Mouse (Mus musculus): ENCODE measurements around the gene Lamtor1.

Gene Lamtor1

DNA sequence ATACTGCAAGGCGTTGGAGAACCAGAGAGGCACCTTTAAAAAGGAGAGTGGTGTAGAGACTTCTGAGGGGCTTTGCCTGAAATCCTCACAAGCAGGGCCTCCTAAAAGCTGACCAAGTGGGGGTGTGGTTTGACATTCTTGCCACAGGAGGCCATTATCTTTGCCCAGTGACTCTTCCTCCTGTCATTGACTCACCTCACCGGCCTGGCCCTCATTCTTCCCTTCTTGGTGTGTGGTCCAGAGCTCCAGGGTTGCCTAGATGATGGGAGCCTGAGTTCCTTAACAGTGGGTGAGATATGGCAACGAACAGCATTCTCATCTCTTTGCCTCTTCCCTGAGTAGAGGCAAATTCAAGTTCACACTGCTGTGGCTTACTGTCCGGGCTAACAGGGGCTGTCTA lies 50.2 kb downstream of the Lamtor1 start:
- no peak for DNase-seq (ENCODE audit: low spot score in 2 of 2)

DNA sequence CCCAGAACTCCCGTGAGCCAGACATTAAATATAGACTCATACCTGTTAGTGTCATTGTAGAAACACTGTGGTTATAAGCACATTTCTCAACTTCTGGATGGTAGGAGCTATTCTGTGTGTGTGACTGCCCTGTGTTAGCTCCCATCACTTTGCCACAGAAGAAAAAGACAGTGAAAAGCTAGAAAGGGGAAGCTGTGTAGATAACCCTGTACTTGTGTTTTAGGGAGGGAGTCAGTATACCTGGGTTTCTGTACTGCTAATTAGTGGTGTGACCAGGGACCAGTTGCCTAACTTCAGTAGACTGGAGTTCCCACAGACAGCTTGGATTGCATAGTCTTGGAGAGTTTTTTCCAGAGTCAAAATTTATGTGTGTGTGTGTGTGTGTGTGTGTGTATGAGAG lies 50.8 kb downstream of the Lamtor1 start:
- no peak for DNase-seq (ENCODE audit: low spot score in 2 of 2)

DNA sequence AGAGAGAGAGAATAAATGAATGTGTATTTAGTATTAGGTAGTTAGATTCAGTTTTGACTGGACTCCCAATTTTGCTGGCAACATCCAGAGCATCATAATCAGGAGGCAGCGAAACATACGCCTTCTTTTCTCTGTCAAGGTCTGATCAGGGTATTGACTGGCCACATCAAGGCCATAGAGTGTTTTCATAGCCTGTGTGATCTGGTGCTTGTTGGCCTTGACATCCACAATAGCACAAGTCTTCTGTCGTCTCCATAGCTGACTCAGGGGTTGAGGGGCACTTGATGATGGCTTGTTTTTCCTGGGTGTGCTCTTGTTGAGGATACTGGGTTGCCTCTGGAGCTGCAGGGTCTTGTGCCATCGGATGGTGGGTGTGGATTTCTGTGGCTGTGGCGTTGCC lies 51.2 kb downstream of the Lamtor1 start:
- no peak for DNase-seq (ENCODE audit: low spot score in 2 of 2)

GRCm38 (mm10) chr7:101962829-101963228 lies 57.1 kb downstream of the Lamtor1 start:
- DNase-seq (ENCODE audit: low spot score in 2 of 2) = no peak

DNA sequence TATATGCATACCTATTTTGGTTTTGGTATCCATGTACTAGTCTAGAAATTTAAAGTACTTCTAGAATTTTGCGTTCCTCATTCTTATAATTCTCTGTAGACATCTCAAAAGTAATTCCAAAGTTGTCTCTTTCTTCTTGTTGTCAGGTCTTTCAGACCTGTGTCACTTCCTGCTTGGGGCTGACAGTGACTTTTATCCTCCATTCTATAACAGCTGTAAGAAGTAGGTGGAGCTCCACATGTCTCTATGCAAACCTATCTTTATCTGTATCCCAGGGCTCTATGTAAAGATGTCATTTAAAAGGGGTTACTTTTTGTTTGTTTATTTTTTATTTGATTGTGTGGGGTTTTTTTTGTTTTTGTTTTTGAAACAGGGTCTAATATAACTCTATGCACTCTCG lies 57.9 kb downstream of the Lamtor1 start:
- no peak for DNase-seq (ENCODE audit: low spot score in 2 of 2)

DNA sequence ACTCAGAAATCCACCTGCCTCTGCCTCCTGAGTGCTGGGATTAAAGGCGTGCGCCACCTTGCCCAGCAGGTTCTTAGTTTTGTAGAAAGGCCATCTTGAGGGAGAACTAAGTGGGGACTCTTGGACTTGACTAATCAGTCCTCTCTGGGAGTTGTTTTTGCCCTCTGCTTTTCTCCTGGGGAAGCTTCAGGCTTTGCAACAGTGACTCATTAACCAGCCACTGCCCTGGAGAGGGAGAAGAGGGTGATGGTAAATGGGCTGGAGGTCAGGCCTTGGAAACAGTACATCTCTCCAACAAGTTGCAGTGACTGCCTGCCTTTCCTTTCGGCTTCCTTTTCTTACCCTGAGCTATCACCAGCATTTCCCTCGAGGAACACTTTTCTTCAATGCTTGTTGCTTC lies 58.8 kb downstream of the Lamtor1 start:
- DNase-seq (ENCODE audit: low spot score in 2 of 2) = no peak

DNA sequence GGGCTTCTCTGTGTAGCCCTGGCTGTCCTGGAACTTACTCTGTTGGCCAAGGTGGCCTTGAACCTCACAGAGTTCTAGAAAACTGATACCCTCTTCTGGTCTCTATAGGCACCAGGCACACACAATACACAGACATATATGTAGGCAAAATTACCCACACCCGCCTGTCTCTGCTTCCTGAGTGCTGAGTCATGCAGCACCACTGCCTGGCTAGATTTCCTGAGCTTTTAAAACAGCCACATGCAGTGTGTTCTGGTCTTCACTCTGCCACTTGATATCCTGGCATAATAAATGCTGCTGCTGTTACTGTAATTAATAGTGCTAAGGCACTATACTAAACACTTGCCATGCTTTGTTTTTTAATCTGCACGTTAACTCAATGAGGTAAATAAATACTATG lies 59.9 kb downstream of the Lamtor1 start:
- no peak for DNase-seq (ENCODE audit: low spot score in 2 of 2)

DNA sequence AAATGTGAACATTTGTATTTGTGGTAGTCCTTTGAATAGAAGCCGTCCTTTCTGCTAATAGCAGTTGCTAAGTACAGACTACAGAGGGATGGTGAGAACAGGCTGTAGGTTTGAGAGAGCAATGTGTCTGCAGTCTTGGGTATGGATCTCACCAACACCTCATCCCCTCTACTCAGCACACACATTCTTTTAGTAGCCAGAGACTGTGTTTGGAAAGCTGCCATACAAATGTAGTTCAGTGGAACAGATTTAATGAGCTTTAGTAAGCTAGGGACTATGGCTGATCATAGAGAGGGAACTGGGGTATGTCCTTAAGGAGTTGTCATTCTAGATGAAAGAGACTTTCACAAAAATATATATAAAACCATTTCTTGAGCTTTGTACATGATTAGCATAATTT lies 61.6 kb downstream of the Lamtor1 start:
- DNase-seq (ENCODE audit: low spot score in 2 of 2) = no peak

DNA sequence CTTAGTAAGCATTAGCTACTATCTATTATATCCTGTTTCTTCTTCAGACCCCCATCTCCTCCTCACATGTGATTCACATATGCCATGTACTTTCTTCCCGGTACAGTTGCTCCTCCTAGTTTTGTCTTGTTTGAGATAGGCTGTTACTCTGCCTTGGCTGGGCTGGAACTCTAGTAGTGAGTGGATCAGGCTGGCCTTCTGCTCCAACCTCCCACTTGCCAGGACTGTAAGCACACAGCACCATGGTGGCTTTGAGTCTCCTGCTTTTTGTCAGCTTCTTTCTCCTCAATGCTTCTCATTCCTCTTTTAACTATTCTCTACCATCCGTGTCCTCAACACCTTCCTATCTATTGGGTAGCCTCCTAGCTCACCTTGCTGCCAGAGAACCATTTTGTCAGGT lies 63.0 kb downstream of the Lamtor1 start:
- DNase-seq (ENCODE audit: low spot score in 2 of 2) = no peak

GRCm38 (mm10) chr7:101969694-101970428 lies 64.2 kb downstream of the Lamtor1 start:
- DNase-seq (ENCODE audit: low spot score in 2 of 2) = peak; percentile 85

GRCm38 (mm10) chr7:101970429-101970775 lies 64.7 kb downstream of the Lamtor1 start:
- peak; percentile 84 to 93 for DNase-seq (ENCODE audit: low spot score in 2 of 2)

DNA sequence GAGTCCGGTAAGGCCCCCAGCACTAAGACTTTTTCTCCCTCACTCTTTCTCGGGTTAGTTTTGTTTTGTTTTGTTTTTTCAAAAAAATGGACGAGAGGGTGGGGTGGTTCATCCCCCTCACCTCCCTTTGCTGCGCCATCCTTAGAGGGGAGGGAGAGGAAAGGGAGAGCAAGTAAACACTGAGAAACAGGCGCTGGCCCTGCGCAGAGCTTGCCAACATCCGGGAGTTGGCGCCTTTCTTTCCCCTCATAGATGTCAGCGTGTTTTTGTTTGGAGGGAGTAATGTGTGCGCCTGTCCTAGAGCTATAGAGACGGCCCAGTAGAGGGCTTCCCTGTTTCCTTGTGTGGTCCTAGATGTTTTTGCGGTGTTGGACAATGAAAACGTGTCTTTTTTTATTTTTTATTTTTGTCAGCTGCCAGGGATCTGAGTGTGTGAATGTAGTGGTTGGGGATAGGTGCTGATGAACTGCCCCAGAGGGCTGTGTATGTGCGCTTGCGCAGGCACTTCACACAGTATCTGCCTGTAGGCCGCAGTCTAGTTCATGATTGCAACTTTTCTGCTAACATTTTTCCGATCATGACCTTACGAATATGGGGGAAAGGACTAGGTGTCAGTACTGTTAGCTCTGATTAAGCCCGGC lies 65.2 kb downstream of the Lamtor1 start:
- peak; percentile 71 to 79 for DNase-seq (ENCODE audit: low spot score in 2 of 2)

- DNase-seq (ENCODE audit: low spot score in 2 of 2) = no peak
Observed at GRCm38 (mm10) chr7:101971721-101972120, 66.0 kb downstream of the Lamtor1 start.

GRCm38 (mm10) chr7:101973730-101974129 lies 68.0 kb downstream of the Lamtor1 start:
- no peak for DNase-seq (ENCODE audit: low spot score in 2 of 2)

- DNase-seq (ENCODE audit: low spot score in 2 of 2) = peak; percentile 32 to 60
Observed at GRCm38 (mm10) chr7:101974505-101974904, 68.8 kb downstream of the Lamtor1 start.
